Mouse (Mus musculus) myocyte (in vitro differentiated cells): ENCODE measurements around the gene Dohh. TPM values are rescaled to one million over a fixed set of nuclear protein-coding genes. Genes with fewer than 3 reads are reported as not detected.

Experiments
- H3K27me3 ChIP-seq: one replicate; pipeline ENCODE4 v1.6.1; 2011; ENCODE audit not compliant: control insufficient read depth, insufficient read depth, insufficient read length
- H3K36me3 ChIP-seq: one replicate; pipeline ENCODE4 v1.6.1; 2011; ENCODE audit not compliant: control insufficient read depth, insufficient read depth
- H3K4me2 ChIP-seq: one replicate; pipeline ENCODE4 v1.6.1; 2011; ENCODE audit warnings: low read depth, control low read depth
- H3K4me3 ChIP-seq: one replicate; pipeline ENCODE4 v1.5.1; 2011; ENCODE audit warnings: mild to moderate bottlenecking, control low read depth, moderate library complexity
- H3K79me2 ChIP-seq: one replicate; pipeline ENCODE4 v1.6.1; 2011; ENCODE audit not compliant: control insufficient read depth, insufficient read depth
- H3ac ChIP-seq: one replicate; pipeline ENCODE4 v1.6.1; 2011; ENCODE audit not compliant: control insufficient read depth, insufficient read length
- CEBPB ChIP-seq: IDR thresholded peaks from 2 replicates; pipeline ENCODE4 v1.6.1; 2011; ENCODE audit warnings: mild to moderate bottlenecking, moderate library complexity; ENCODE audit not compliant: poor library complexity, insufficient read depth, severe bottlenecking
- E2F4 ChIP-seq: IDR thresholded peaks from one replicate; pipeline ENCODE4 v1.6.1; 2011; ENCODE audit warnings: mild to moderate bottlenecking, control low read depth, moderate library complexity; ENCODE audit not compliant: insufficient read depth
- MAX ChIP-seq: IDR thresholded peaks from one replicate; pipeline ENCODE4 v1.6.1; 2011; ENCODE audit warnings: low read depth, mild to moderate bottlenecking, control low read depth
- MYOD1 ChIP-seq, 3 experiments: IDR thresholded peaks; one replicate each; pipeline ENCODE4 v1.6.1; 2011; ENCODE audit warnings: control low read depth in 2 of 3, low read depth in 2 of 3, mild to moderate bottlenecking in 2 of 3, moderate library complexity in 1 of 3; ENCODE audit not compliant: insufficient read length in 2 of 3, control insufficient read depth in 1 of 3
- MYOG ChIP-seq, 3 experiments: IDR thresholded peaks; one replicate each; pipeline ENCODE4 v1.6.1; 2011; ENCODE audit warnings: control low read depth in 2 of 3, low read depth in 2 of 3, mild to moderate bottlenecking in 2 of 3; ENCODE audit not compliant: insufficient read length in 2 of 3, control insufficient read depth in 1 of 3, insufficient read depth in 1 of 3
- POLR2A ChIP-seq: IDR thresholded peaks from one replicate; pipeline ENCODE4 v1.6.1; 2011; ENCODE audit warnings: low read depth, mild to moderate bottlenecking, control low read depth, moderate library complexity; ENCODE audit not compliant: insufficient read length
- POLR2AphosphoS2 ChIP-seq: IDR thresholded peaks from one replicate; pipeline ENCODE4 v1.6.1; 2011; ENCODE audit warnings: low read depth, control low read depth; ENCODE audit not compliant: insufficient read length
- REST ChIP-seq: IDR thresholded peaks from one replicate; pipeline ENCODE4 v1.6.1; 2011; ENCODE audit warnings: mild to moderate bottlenecking, control low read depth, moderate library complexity; ENCODE audit not compliant: insufficient read depth, insufficient read length
- SRF ChIP-seq: IDR thresholded peaks from one replicate; pipeline ENCODE4 v1.6.1; 2011; ENCODE audit warnings: low read depth; ENCODE audit not compliant: control insufficient read depth, insufficient read length
- TCF12 ChIP-seq: IDR thresholded peaks from one replicate; pipeline ENCODE4 v1.6.1; 2011; ENCODE audit warnings: mild to moderate bottlenecking, control low read depth; ENCODE audit not compliant: poor library complexity, insufficient read depth, severe bottlenecking
- TCF3 ChIP-seq: IDR thresholded peaks from one replicate; pipeline ENCODE4 v1.6.1; 2011; ENCODE audit warnings: low read depth, control low read depth; ENCODE audit not compliant: insufficient read length
- USF1 ChIP-seq: IDR thresholded peaks from one replicate; pipeline ENCODE4 v1.6.1; 2011; ENCODE audit warnings: low read depth, mild to moderate bottlenecking, control low read depth, moderate library complexity
- polyA plus RNA-seq: library from polyadenylated mRNA; unstranded; fragments of >200 nt; fragmentation: generic; extraction: Trizol; gene quantifications from one replicate; pipeline ENCODE4 v1.2.1, GENCODE M21; 2012; ENCODE audit warnings: missing spikeins

The Dohh gene
- polyA plus RNA-seq, 1 experiment: 103 TPM

DNA sequence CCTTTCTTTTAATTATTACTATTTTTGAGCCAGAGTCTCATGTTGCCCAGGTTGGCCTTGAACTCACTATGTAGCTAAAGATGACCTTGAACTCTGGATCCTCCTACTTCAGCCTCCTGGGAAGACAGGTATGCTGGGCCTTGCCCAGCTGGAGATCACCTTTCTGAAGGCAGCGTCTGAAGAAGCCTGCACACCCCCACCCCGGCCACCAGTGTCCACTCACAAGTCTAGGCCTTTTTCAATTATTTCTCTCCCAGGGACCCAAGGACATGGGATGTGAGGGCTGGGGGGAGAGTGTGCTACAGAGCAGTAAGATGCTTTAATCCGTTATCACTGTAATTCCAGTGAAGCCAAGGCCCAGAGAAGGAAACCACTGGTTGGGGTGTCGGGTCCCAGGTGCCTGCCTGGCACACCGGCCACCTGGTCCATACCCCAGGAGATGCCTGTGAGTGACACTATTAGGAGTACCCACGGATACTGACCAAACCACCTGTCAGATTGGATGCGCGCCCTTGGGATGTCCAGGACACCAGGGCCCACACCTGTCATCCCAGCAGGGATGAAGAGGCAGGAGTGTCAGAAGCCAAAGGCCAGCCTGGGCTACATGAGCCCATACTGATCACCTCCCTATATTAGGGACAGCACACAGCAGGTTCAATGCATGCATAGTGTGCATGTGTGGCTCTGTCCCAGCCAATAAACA is 43.7 kb downstream of the Dohh start:
- Histone ChIP-seq H3K4me2 (no peak overlapping the region), H3K36me3 (no peaks in the 10 kb centered on the region)

DNA sequence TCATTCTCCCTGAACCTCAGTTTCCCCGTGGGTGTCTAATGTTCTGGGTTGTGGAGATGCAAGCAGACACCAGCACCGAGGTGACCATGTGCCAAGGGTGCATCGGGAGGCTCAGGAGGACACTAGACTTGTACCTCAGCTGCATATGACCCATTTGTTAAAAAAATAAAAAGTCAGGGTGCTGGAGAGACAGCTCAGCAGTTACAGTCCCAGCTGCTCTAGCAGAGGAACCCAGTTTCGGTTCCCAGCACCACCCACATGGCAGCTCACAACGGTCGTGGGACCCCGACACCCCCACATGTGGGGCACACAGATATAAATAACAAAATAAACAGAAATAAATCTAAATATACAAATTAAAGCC is 44.3 kb downstream of the Dohh start:
- no peak for TF ChIP-seq POLR2A
- no peak for TF ChIP-seq E2F4
- no peak for TF ChIP-seq TCF12
- TF ChIP-seq MYOG (IDR thresholded peaks at IDR 0.05; ENCODE audit: control insufficient read depth in 1 of 3, insufficient read depth in 1 of 3, insufficient read length in 2 of 3, low read depth in 2 of 3): no peak
- no peak for TF ChIP-seq MAX
- TF ChIP-seq SRF: no peak
- TF ChIP-seq CEBPB: no peak
- no peak for TF ChIP-seq REST
- no peak for TF ChIP-seq MYOD1 (IDR thresholded peaks at IDR 0.05; ENCODE audit: control insufficient read depth in 1 of 3, insufficient read length in 2 of 3, low read depth in 2 of 3)
- no peaks in the 10 kb centered on the region for H3K36me3 ChIP-seq
- H3K27me3 ChIP-seq: no peaks in the 10 kb centered on the region
- peaks cover 54% of the 10 kb centered on the region for H3K79me2 ChIP-seq
- H3K4me2 ChIP-seq: no peak overlapping the region
- no peak overlapping the region for H3K4me3 ChIP-seq
- no peak overlapping the region for H3ac ChIP-seq

More for the DNA sequence above, 43.7 kb downstream of the Dohh start:
- peak overlapping the region; percentile 91 for H3K4me3 ChIP-seq
- H3ac ChIP-seq: no peak overlapping the region
- peaks cover 59% of the 10 kb centered on the region for H3K79me2 ChIP-seq
- H3K27me3 ChIP-seq: no peaks in the 10 kb centered on the region
- TF ChIP-seq USF1: no peak
- TF ChIP-seq POLR2AphosphoS2: no peak
- TF ChIP-seq MYOG (IDR thresholded peaks at IDR 0.05; ENCODE audit: control insufficient read depth in 1 of 3, insufficient read depth in 1 of 3, insufficient read length in 2 of 3, low read depth in 2 of 3): peak in 1 of 3 experiments; percentile 33
- peak in 1 of 3 experiments; percentile 51 for TF ChIP-seq MYOD1 (IDR thresholded peaks at IDR 0.05; ENCODE audit: control insufficient read depth in 1 of 3, insufficient read length in 2 of 3, low read depth in 2 of 3)

DNA sequence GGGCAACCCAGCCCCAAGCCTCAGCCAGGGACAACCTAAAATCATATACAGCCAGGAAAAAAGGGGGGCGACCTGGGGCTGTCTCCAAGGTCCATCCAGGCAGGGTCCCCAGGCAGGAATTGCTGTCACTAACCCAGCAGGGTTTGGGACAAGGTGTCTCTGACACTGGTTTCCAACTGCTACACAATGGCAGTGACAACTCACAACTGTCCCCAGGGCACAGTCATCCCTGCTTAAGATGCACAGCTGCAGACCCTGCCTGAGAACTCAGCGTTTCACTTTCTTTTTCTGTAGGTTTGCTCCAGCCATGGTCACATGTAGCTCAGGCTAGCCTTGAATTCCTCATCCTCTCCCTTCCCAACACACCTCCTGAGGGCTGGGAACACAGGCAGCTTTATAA is 44.9 kb downstream of the Dohh start:
- TF ChIP-seq POLR2A (no peak), REST (no peak), TCF3 (no peak), USF1 (no peak), POLR2AphosphoS2 (no peak), TCF12 (no peak), MYOD1 (IDR thresholded peaks at IDR 0.05; ENCODE audit: control insufficient read depth in 1 of 3, insufficient read length in 2 of 3, low read depth in 2 of 3) (no peak), CEBPB (no peak), SRF (no peak), MAX (no peak), E2F4 (no peak), MYOG (IDR thresholded peaks at IDR 0.05; ENCODE audit: control insufficient read depth in 1 of 3, insufficient read depth in 1 of 3, insufficient read length in 2 of 3, low read depth in 2 of 3) (no peak)
- Histone ChIP-seq H3K4me3 (peak overlapping the region; percentile 28), H3K27me3 (no peaks in the 10 kb centered on the region), H3K4me2 (peak overlapping the region; percentile 32), H3ac (no peak overlapping the region), H3K36me3 (no peaks in the 10 kb centered on the region), H3K79me2 (peaks cover 48% of the 10 kb centered on the region)

DNA sequence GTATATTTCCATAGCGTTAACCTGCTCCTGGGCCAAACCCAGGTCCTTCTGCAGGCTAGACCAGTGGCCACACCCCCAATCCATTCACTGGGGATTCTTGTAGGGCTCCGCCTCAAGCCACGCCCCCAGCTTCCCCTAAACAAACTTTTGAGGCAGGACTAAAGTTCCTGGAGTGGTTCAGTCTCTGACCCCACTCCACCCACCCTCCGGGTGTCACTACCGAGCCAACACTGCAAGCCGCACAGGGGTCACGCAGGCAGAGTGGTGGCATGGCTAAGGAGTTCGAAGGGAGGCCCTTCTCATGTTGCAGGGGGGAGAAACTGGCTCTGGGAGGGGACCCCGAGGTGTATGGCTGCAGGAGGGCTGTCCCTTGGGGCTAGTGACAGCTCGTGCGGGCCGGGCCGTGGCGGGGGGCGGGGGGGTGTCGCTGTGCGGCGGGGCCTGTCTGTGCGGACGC is 45.4 kb downstream of the Dohh start:
- Histone ChIP-seq H3K4me3 (peak overlapping the region; percentile 28), H3K36me3 (no peaks in the 10 kb centered on the region), H3K79me2 (peaks cover 42% of the 10 kb centered on the region), H3ac (peak overlapping the region; percentile 51), H3K4me2 (peak overlapping the region; percentile 81), H3K27me3 (no peaks in the 10 kb centered on the region)
- TF ChIP-seq USF1 (no peak), MYOG (IDR thresholded peaks at IDR 0.05; ENCODE audit: control insufficient read depth in 1 of 3, insufficient read depth in 1 of 3, insufficient read length in 2 of 3, low read depth in 2 of 3) (peak in 1 of 3 experiments; percentile 8), REST (no peak), TCF12 (no peak), CEBPB (no peak), POLR2A (peak; percentile 70), MYOD1 (IDR thresholded peaks at IDR 0.05; ENCODE audit: control insufficient read depth in 1 of 3, insufficient read length in 2 of 3, low read depth in 2 of 3) (peak in 1 of 3 experiments; percentile 13), E2F4 (no peak), SRF (no peak), TCF3 (no peak), MAX (no peak), POLR2AphosphoS2 (peak; percentile 53)

DNA sequence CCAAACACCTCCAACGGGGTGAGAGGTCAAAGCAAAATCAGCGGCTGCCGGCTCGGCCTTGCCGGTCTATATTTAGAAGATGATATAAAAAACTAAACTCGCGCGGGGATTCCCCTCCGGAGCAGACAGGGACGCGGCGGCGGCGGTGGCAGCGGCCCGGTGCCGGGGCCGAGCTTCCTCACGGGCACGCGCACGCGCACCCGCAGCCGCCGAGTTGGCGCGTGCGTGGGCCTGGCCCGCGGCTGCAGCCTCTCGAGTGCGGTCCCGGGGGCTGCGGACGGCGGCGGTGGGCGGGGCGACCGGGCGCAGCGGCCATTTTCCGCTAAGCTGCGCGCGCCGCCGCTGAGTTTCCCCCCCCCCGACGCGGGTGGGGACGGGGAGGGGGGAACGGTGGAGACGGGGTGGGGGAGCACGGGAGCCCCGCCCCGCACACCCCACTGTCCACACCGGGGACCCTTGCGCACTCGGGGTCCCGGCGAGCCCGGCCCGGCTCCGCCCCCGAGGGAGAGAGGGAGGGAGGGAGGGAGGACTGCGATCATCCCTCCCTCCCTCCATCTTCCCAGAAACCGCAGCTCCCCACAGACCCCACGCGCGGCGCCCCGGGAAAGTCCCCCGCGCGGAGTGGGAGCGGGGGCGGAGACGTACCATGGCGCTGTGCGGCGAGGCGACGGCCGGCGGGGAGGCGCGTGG is 46.1 kb downstream of the Dohh start:
- H3ac ChIP-seq: peak overlapping the region; percentile 51
- peaks cover 36% of the 10 kb centered on the region for H3K79me2 ChIP-seq
- peak overlapping the region; percentile 81 for H3K4me2 ChIP-seq
- peak overlapping the region; percentile 28 for H3K4me3 ChIP-seq
- TF ChIP-seq MYOD1 (IDR thresholded peaks at IDR 0.05; ENCODE audit: control insufficient read depth in 1 of 3, insufficient read length in 2 of 3, low read depth in 2 of 3) (peak in 1 of 3 experiments; percentile 40), USF1 (no peak), MYOG (IDR thresholded peaks at IDR 0.05; ENCODE audit: control insufficient read depth in 1 of 3, insufficient read depth in 1 of 3, insufficient read length in 2 of 3, low read depth in 2 of 3) (peak in 1 of 3 experiments; percentile 3), CEBPB (no peak)
- no peaks in the 10 kb centered on the region for H3K36me3 ChIP-seq
- no peaks in the 10 kb centered on the region for H3K27me3 ChIP-seq
